Mouse (Mus musculus): ENCODE results near the gene Pcnx. TPM values are rescaled to one million over a fixed set of nuclear protein-coding genes. Genes with fewer than 3 reads are reported as not detected.
"Not testable (repeated sequence)": the region's sequence is repeated elsewhere in the genome, so short reads cannot be mapped to it uniquely, and the experiment has no call there.

Gene Pcnx
- total RNA-seq, 2 experiments from 2014 or later: 86.8 to 97.2 TPM

DNA sequence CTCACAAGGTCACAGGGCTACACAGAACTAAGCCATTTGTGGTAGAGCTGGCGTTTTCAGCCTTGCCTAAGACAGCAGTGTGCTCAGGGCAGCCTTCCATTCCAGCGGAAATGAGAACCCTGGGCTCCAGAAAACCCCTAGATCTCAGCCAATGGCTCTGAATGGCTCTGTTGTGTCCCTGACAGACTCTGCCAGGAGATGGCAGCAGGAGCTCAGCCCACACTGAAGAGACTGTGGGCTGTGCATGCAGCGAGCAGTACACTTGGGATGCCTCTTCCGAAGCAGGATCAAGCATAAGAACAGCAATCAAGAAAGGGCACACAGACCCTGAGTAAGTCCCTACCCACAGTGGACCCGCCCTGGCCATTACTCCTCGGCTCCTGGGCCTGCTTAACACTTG lies 142.9 kb downstream of the Pcnx start:
- DNase-seq (ENCODE audit: low spot score in 2 of 2); intact Hi-C loops (cut with DNase I): not testable (repeated sequence)

DNA sequence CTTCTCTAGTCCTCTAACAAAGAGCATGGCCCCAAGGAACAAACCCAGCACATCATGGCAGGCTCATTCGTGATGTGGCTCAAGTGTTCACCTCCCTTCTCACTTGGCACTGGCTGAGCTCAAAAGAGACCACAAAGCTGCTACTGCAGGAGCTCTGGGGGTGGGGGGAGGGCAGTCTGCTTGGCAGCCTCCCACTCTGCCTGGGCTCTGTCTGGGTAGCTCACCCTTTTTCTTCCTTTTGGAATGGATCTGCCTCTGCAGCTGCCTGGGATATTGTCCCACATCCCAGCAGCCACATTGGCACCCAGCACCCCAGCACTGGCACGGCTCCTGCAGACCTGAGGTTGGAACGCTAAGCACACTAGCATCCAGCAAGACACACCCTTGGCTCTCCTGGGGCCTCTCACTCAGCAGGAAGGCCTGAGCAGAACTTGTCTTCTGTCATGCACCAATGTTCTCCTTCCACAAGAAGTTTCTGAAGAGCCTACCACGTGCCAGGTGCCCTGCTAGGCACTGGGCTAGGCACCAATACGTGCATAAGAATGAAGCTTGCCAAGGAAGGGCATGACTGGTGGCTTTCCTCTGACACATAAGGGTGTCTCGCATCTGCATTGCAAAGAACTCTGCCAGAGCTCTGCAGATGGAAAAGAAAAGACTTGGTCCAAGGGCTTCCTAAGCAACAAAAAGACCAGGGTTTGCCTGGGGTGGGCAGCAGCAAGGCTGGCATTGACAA lies 166.2 kb downstream of the Pcnx start:
- DNase-seq (ENCODE audit: low spot score in 2 of 2); intact Hi-C loops (cut with DNase I): not testable (repeated sequence)

DNA sequence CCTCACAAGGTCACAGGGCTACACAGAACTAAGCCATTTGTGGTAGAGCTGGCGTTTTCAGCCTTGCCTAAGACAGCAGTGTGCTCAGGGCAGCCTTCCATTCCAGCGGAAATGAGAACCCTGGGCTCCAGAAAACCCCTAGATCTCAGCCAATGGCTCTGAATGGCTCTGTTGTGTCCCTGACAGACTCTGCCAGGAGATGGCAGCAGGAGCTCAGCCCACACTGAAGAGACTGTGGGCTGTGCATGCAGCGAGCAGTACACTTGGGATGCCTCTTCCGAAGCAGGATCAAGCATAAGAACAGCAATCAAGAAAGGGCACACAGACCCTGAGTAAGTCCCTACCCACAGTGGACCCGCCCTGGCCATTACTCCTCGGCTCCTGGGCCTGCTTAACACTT lies 173.7 kb downstream of the Pcnx start:
- DNase-seq (ENCODE audit: low spot score in 2 of 2); intact Hi-C loops (cut with DNase I): not testable (repeated sequence)

DNA sequence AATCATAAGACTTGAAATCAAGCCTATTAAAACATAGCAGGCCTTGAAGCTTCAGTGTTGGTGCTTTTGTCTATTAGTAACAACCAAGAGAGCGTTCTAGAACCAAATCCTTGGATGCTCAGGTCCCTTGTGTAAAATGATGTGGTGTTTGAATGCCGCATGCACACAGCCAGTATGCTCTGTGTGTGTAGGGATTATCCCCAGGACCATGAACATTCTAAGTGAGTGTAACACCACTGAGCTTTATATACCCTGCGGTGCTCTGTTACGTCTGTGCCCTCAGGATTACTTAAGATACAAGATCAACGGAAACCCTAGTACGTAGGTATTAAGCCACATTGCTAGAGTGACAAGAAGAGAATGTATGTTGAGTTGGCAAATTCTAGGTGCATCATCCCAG lies 174.2 kb downstream of the Pcnx start:
- intact Hi-C loops (cut with DNase I); DNase-seq (ENCODE audit: low spot score in 2 of 2): not testable (repeated sequence)

DNA sequence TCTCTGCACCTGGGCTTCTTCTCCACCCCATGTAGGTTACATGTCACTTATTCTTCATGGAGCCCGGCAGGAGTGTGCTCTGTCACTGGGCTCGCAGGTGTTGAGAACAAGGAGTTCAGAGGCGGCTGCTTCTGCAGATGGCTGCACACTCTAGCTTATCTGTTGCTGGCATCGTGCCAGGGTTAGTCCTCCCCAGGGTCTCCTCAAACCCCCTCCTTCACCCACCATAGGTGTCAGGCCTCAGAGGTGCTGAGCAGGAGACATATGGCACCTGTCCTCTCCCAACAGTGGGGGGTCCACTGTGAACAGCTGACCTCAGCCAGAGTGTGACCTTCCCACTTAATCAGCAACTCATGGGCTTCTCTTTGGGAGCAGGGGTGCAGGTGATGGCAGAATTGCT lies 184.3 kb downstream of the Pcnx start:
- intact Hi-C loops (cut with DNase I): not testable (repeated sequence)

More for the DNA sequence above, 184.3 kb downstream of the Pcnx start:
- not testable (repeated sequence) for DNase-seq (ENCODE audit: low spot score in 2 of 2)

Other genes with a start within 250 kb of the Pcnx start
- gene Ttc9, start 228.8 kb upstream of the Pcnx start, total RNA-seq (2021): 10 to 100 TPM; 50.2 to 56.7 TPM
- gene Map3k9, start 78.8 kb upstream of the Pcnx start, total RNA-seq (2021): 10 to 100 TPM; 61.1 to 63.1 TPM